Mouse (Mus musculus) midbrain, embryonic 16.5 days (tissue): ENCODE data around the gene Slc39a5. TPM values are rescaled to one million over a fixed set of nuclear protein-coding genes. Genes with fewer than 3 reads are reported as not detected.

Source experiments
- ATAC-seq: fragments of 200-750 bp; cut with Nextera tagmentation; 2 replicates; pipeline ENCODE4 v1.8.0; 2017; ENCODE audit warnings: moderate TSS enrichment
- H3K27ac ChIP-seq: fragments of 300-500 bp; sonication (generic); 2 replicates; pipeline ENCODE4 v1.5.1; 2014; ENCODE audit warnings: mild to moderate bottlenecking, low read length, mixed read lengths
- H3K27me3 ChIP-seq: fragments of 300-500 bp; sonication (generic); 2 replicates; pipeline ENCODE4 v1.6.1; 2014; ENCODE audit warnings: low read depth, low read length, mixed read lengths; ENCODE audit not compliant: control insufficient read depth, insufficient read depth
- H3K36me3 ChIP-seq: fragments of 300-500 bp; sonication (generic); 2 replicates; pipeline ENCODE4 v1.6.1; 2014; ENCODE audit warnings: mild to moderate bottlenecking, low read length, moderate library complexity, mixed read lengths; ENCODE audit not compliant: control insufficient read depth, insufficient read depth
- H3K4me1 ChIP-seq: fragments of 300-500 bp; sonication (generic); 2 replicates; pipeline ENCODE4 v1.6.1; 2014; ENCODE audit warnings: mild to moderate bottlenecking, low read length, mixed read lengths; ENCODE audit not compliant: control insufficient read depth, insufficient read depth
- H3K4me2 ChIP-seq: fragments of 300-500 bp; sonication (generic); 2 replicates; pipeline ENCODE4 v1.6.1; 2014; ENCODE audit warnings: mild to moderate bottlenecking, low read length, mixed read lengths
- H3K4me3 ChIP-seq: fragments of 300-500 bp; sonication (generic); 2 replicates; pipeline ENCODE4 v1.5.1; 2014; ENCODE audit warnings: low read depth, mild to moderate bottlenecking, low read length, moderate library complexity, mixed read lengths
- H3K9ac ChIP-seq: fragments of 300-500 bp; sonication (generic); 2 replicates; pipeline ENCODE4 v1.6.1; 2014; ENCODE audit warnings: low read depth, low read length, mixed read lengths
- H3K9me3 ChIP-seq: fragments of 300-500 bp; sonication (generic); replicated peaks from 2 replicates; pipeline ENCODE4 v1.6.1; 2014; ENCODE audit warnings: mild to moderate bottlenecking, low read length, mixed read lengths; ENCODE audit not compliant: control insufficient read depth, poor library complexity, severe bottlenecking
- WGBS: fragments of 180-500 bp; shearing (Covaris S2); extraction: QIAGEN DNeasy Blood & Tissue Kit; methylation state at CpG from one replicate; pipeline ENCODE4 v1.1.7; 2014; 5-methylcytosine and 5-hydroxymethylcytosine counted together
- polyA plus RNA-seq: library from polyadenylated mRNA; unstranded; fragments of >200 nt; fragmentation: Nextera tagmentation; extraction: Ambion mirVana; gene quantifications from 2 replicates; pipeline ENCODE4 v1.2.1, GENCODE M21; 2015

Gene Slc39a5
- polyA plus RNA-seq, 1 experiment from 2014 or later: not detected

GRCm38 (mm10) chr10:128385902-128386301 is 15.1 kb downstream of the Slc39a5 start:
- Histone ChIP-seq H3K4me1 (no peaks in the 10 kb centered on the region), H3K9me3 (no peaks in the 10 kb centered on the region), H3K9ac (no peak overlapping the region), H3K27me3 (no peaks in the 10 kb centered on the region), H3K36me3 (peaks cover 54% of the 10 kb centered on the region), H3K4me2 (no peak overlapping the region), H3K4me3 (no peak overlapping the region), H3K27ac (no peak overlapping the region)
- ATAC-seq: no peak
- WGBS: 98% methylated on average over 7 of the region's 7 CpGs

- no peaks in the 10 kb centered on the region for H3K27me3 ChIP-seq
- H3K27ac ChIP-seq: no peak overlapping the region
- H3K9me3 ChIP-seq: no peaks in the 10 kb centered on the region
- H3K9ac ChIP-seq: no peak overlapping the region
- peaks cover 41% of the 10 kb centered on the region for H3K36me3 ChIP-seq
- no peak overlapping the region for H3K4me2 ChIP-seq
- no peak overlapping the region for H3K4me3 ChIP-seq
- H3K4me1 ChIP-seq: peaks cover 15% of the 10 kb centered on the region
- 86% methylated on average over 8 of the region's 8 CpGs for WGBS
- no peak for ATAC-seq
Observed at GRCm38 (mm10) chr10:128382482-128382881, 18.5 kb downstream of the Slc39a5 start.

- H3K9ac ChIP-seq: no peak overlapping the region
- H3K27ac ChIP-seq: no peak overlapping the region
- WGBS: 86% methylated on average over 5 of the region's 5 CpGs
- no peak overlapping the region for H3K4me2 ChIP-seq
- peaks cover 22% of the 10 kb centered on the region for H3K4me1 ChIP-seq
- no peak for ATAC-seq
- H3K4me3 ChIP-seq: no peak overlapping the region
- no peaks in the 10 kb centered on the region for H3K9me3 ChIP-seq
- H3K36me3 ChIP-seq: peaks cover 38% of the 10 kb centered on the region
- H3K27me3 ChIP-seq: no peaks in the 10 kb centered on the region
Observed at GRCm38 (mm10) chr10:128380565-128380964, 20.5 kb downstream of the Slc39a5 start.

GRCm38 (mm10) chr10:128379260-128379659 is 21.8 kb downstream of the Slc39a5 start:
- H3K9ac ChIP-seq: no peak overlapping the region
- WGBS: 94% methylated on average over 7 of the region's 7 CpGs
- H3K27ac ChIP-seq: no peak overlapping the region

GRCm38 (mm10) chr10:128378462-128378861 is 22.6 kb downstream of the Slc39a5 start:
- H3K27ac ChIP-seq: peak overlapping the region; percentile 98
- no peaks in the 10 kb centered on the region for H3K9me3 ChIP-seq
- peaks cover 22% of the 10 kb centered on the region for H3K4me1 ChIP-seq
- no peaks in the 10 kb centered on the region for H3K27me3 ChIP-seq
- peak overlapping the region; percentile 94 for H3K4me3 ChIP-seq
- H3K4me2 ChIP-seq: peak overlapping the region; percentile 84
- ATAC-seq: no peak
- peaks cover 34% of the 10 kb centered on the region for H3K36me3 ChIP-seq
- WGBS: 48% methylated on average over 3 of the region's 3 CpGs
- H3K9ac ChIP-seq: peak overlapping the region; percentile 99

More at GRCm38 (mm10) chr10:128379260-128379659, 21.8 kb downstream of the Slc39a5 start:
- Histone ChIP-seq H3K9me3 (no peaks in the 10 kb centered on the region), H3K27me3 (no peaks in the 10 kb centered on the region), H3K4me2 (no peak overlapping the region), H3K36me3 (peaks cover 38% of the 10 kb centered on the region), H3K4me1 (peaks cover 22% of the 10 kb centered on the region), H3K4me3 (no peak overlapping the region)
- no peak for ATAC-seq

GRCm38 (mm10) chr10:128377940-128378448 is 23.0 kb downstream of the Slc39a5 start:
- peaks cover 22% of the 10 kb centered on the region for H3K4me1 ChIP-seq
- peak overlapping the region; percentile 99 for H3K9ac ChIP-seq
- H3K9me3 ChIP-seq: no peaks in the 10 kb centered on the region
- H3K4me3 ChIP-seq: peak overlapping the region; percentile 94
- peak overlapping the region; percentile 84 for H3K4me2 ChIP-seq
- peaks cover 30% of the 10 kb centered on the region for H3K36me3 ChIP-seq
- WGBS: 56% methylated on average over 14 of the region's 14 CpGs
- H3K27me3 ChIP-seq: no peaks in the 10 kb centered on the region
- 0 out of 2 replicates have a peak, but pooled peaks have one; percentile 1 for ATAC-seq
- H3K27ac ChIP-seq: peak overlapping the region; percentile 98

- H3K27me3 ChIP-seq: no peaks in the 10 kb centered on the region
- peak overlapping the region; percentile 98 for H3K27ac ChIP-seq
- H3K4me2 ChIP-seq: peak overlapping the region; percentile 84
- H3K9me3 ChIP-seq: no peaks in the 10 kb centered on the region
- H3K4me3 ChIP-seq: peak overlapping the region; percentile 94
- peak; percentile 70 for ATAC-seq
- peaks cover 24% of the 10 kb centered on the region for H3K36me3 ChIP-seq
- peaks cover 22% of the 10 kb centered on the region for H3K4me1 ChIP-seq
- WGBS: under 1% methylated on average over 34 of the region's 47 CpGs
- peak overlapping the region; percentile 99 for H3K9ac ChIP-seq
Observed at GRCm38 (mm10) chr10:128377222-128377939, 23.6 kb downstream of the Slc39a5 start.

GRCm38 (mm10) chr10:128376455-128377211 is 24.4 kb downstream of the Slc39a5 start, which contains the start of gene Ankrd52:
Gene Ankrd52 (plus strand): TSS chr10:128377115.
- H3K9ac ChIP-seq: peak within 1 kb of the TSS; percentile 99
- H3K4me3 ChIP-seq: peak within 1 kb of the TSS; percentile 94
- peak within 1 kb of the TSS; percentile 98 for H3K27ac ChIP-seq
- H3K27me3 ChIP-seq: no peaks in the 10 kb centered on the region
- H3K9me3 ChIP-seq: no peaks in the 10 kb centered on the region
- H3K4me1 ChIP-seq: peaks cover 22% of the 10 kb centered on the region
- peaks cover 17% of the 10 kb centered on the region for H3K36me3 ChIP-seq
- peak within 1 kb of the TSS; percentile 84 for H3K4me2 ChIP-seq
- ATAC-seq: peak; percentile 88
- 0% methylated on average over 38 of the region's 73 CpGs for WGBS

GRCm38 (mm10) chr10:128376099-128376454 is 25.0 kb downstream of the Slc39a5 start:
- no peak for ATAC-seq
- 40% methylated on average over 4 of the region's 4 CpGs for WGBS
- H3K4me2 ChIP-seq: peak overlapping the region; percentile 78

More at GRCm38 (mm10) chr10:128376099-128376454, 25.0 kb downstream of the Slc39a5 start:
- no peaks in the 10 kb centered on the region for H3K9me3 ChIP-seq
- H3K4me3 ChIP-seq: peak overlapping the region; percentile 94
- no peaks in the 10 kb centered on the region for H3K27me3 ChIP-seq
- peak overlapping the region; percentile 99 for H3K9ac ChIP-seq
- peak overlapping the region; percentile 98 for H3K27ac ChIP-seq
- peaks cover 22% of the 10 kb centered on the region for H3K4me1 ChIP-seq
- peaks cover 15% of the 10 kb centered on the region for H3K36me3 ChIP-seq
